Mouse (Mus musculus) embryonic facial prominence, embryonic 11.5 days (tissue): Measurements from ENCODE around the gene Afap1. TPM values are rescaled to one million over a fixed set of nuclear protein-coding genes. Genes with fewer than 3 reads are reported as not detected.

Experiments used
- ATAC-seq: fragments of 200-750 bp; cut with Nextera tagmentation; replicated peaks from 2 replicates; pipeline ENCODE4 v1.8.0; 2017; ENCODE audit warnings: low read depth; ENCODE audit not compliant: insufficient number of reproducible peaks, low FRiP score, low TSS enrichment
- DNase-seq: peaks from one replicate; pipeline ENCODE4 v3.0.0-alpha.2; 2015; ENCODE audit warnings: low spot score
- H3K27ac ChIP-seq: fragments of 300-500 bp; sonication (generic); replicated peaks from 2 replicates; pipeline ENCODE4 v1.5.1; 2014; ENCODE audit warnings: mild to moderate bottlenecking, low read depth, low read length, control low read depth
- H3K27me3 ChIP-seq: fragments of 300-500 bp; sonication (generic); 2 replicates; pipeline ENCODE4 v1.6.1; 2014; ENCODE audit warnings: mild to moderate bottlenecking, low read length, moderate library complexity, mixed read lengths; ENCODE audit not compliant: control insufficient read depth, insufficient read depth
- H3K36me3 ChIP-seq: fragments of 300-500 bp; sonication (generic); replicated peaks from 2 replicates; pipeline ENCODE4 v1.6.1; 2014; ENCODE audit warnings: low read depth, mild to moderate bottlenecking, low read length, moderate library complexity, mixed read lengths; ENCODE audit not compliant: control insufficient read depth, insufficient read depth
- H3K4me1 ChIP-seq: fragments of 300-500 bp; sonication (generic); 2 replicates; pipeline ENCODE4 v1.6.1; 2014; ENCODE audit warnings: low read length, mixed read lengths; ENCODE audit not compliant: control insufficient read depth, insufficient read depth
- H3K4me2 ChIP-seq: fragments of 300-500 bp; sonication (generic); 2 replicates; pipeline ENCODE4 v1.6.1; 2014; ENCODE audit warnings: low read depth, mild to moderate bottlenecking, control low read depth, low read length, moderate library complexity
- H3K4me3 ChIP-seq: fragments of 300-500 bp; sonication (generic); 2 replicates; pipeline ENCODE4 v1.5.1; 2014; ENCODE audit warnings: low read depth, low read length, control low read depth
- H3K9ac ChIP-seq: fragments of 300-500 bp; sonication (generic); replicated peaks from 2 replicates; pipeline ENCODE4 v1.6.1; 2014; ENCODE audit warnings: mild to moderate bottlenecking, control low read depth, low read length
- H3K9me3 ChIP-seq: fragments of 300-500 bp; sonication (generic); replicated peaks from 2 replicates; pipeline ENCODE4 v1.6.1; 2016; ENCODE audit warnings: mild to moderate bottlenecking, low read length, inconsistent platforms, mixed read lengths; ENCODE audit not compliant: control insufficient read depth
- WGBS: fragments of 180-500 bp; shearing (Covaris S2); extraction: QIAGEN DNeasy Blood & Tissue Kit; methylation state at CpG from one replicate; pipeline ENCODE4 v1.1.7; 2014; 5-methylcytosine and 5-hydroxymethylcytosine counted together
- polyA plus RNA-seq: library from polyadenylated mRNA; unstranded; fragments of >200 nt; fragmentation: Nextera tagmentation; extraction: Ambion mirVana; gene quantifications from 2 replicates; pipeline ENCODE4 v1.2.1, GENCODE M21; 2014

Afap1 gene
- polyA plus RNA-seq, 1 experiment from 2014 or later, result 19.8 TPM

DNA sequence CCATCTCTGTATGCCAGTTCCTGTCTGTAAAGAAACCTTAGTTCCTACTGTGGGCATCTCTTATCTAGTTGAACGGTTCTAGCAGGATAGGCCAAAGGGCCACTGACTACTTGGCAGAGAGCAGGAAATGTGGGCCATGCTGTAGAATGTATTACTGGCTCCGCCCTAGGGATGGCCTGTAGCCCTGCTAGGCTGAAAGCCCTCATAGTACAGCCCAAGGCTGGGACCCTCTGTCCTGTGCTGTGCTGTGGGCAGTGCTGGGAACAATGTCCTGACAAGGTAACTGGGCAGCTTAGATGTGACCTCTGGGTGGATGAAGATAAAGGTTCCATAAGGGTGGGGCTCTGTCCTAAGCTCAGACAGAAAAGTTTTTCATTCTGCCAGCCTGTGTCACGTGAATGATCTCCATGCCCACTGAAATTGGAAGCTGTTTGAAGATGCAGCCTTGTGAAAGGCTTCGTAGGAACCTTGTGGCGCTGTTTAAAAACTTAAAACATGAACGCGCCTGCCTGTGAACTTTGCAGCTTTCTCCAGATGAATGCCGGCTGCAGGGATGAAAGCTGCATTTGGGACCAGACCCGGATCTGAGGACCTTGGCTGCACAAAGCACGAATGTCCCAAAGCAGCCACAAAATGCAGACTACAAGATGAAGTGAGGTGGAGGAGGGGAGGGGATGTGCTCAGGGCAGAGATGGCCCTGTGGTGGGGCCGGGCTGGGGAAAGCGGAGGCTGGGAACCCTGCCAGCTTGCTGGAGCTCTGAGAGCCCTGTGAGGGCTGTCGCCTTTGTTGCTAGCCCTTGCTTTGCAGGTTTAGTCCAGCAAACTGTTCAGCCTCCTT, 147.5 kb downstream of the Afap1 start:
- Histone ChIP-seq H3K36me3 (no peaks in the 10 kb centered on the region), H3K4me2 (no peak overlapping the region), H3K9ac (no peak overlapping the region), H3K4me1 (no peaks in the 10 kb centered on the region), H3K27ac (no peak overlapping the region), H3K27me3 (no peaks in the 10 kb centered on the region), H3K4me3 (no peak overlapping the region), H3K9me3 (no peaks in the 10 kb centered on the region)
- DNase-seq (no peak), ATAC-seq (no peak)
- WGBS, result 78% methylated on average over 13 of the region's 13 CpGs

DNA sequence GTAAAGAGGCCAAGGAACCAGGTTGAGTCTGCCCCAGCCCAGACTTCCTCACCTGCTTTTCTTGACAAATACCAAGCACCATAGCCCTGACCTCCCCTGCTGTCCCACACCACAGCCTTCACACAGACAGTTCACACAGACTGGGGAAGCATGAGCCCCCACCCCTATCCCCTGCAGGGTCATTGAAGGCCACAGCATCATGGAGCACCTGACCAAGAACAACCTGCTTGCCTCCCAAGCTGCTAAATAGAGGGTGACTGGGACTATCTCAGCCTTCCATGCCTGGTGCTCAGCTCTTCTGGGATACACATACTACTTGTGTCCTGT, 148.1 kb downstream of the Afap1 start:
- no peaks in the 10 kb centered on the region for H3K9me3 ChIP-seq
- no peaks in the 10 kb centered on the region for H3K36me3 ChIP-seq
- DNase-seq, result no peak
- no peak for ATAC-seq
- H3K4me3 ChIP-seq, result no peak overlapping the region
- no peak overlapping the region for H3K9ac ChIP-seq
- H3K27ac ChIP-seq, result no peak overlapping the region
- no peaks in the 10 kb centered on the region for H3K27me3 ChIP-seq
- H3K4me2 ChIP-seq, result no peak overlapping the region
- no peaks in the 10 kb centered on the region for H3K4me1 ChIP-seq

DNA sequence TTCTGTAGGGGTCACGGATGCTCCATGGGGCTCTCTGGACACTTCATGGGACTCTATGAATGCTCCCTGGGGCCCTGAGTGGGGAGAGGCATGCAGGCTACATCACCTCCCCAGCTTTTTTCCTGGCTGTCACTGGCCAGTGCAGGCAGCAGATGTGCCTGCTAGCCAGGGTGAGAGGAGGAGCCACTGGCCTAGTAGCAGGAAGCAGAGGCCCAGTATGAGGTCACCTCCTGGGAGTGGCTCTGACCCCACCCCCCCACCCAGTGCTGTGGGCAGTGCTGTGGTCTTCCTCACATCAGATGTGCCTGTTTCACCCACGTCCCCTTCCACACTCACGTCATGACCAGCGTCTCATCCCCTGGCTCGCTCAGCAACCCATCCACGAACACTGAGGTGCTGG, 148.6 kb downstream of the Afap1 start:
- WGBS, result 82% methylated on average over 6 of the region's 6 CpGs
- Histone ChIP-seq H3K36me3 (no peaks in the 10 kb centered on the region), H3K4me3 (no peak overlapping the region), H3K27ac (no peak overlapping the region), H3K9me3 (no peaks in the 10 kb centered on the region), H3K9ac (no peak overlapping the region), H3K27me3 (no peaks in the 10 kb centered on the region), H3K4me2 (no peak overlapping the region), H3K4me1 (no peaks in the 10 kb centered on the region)
- ATAC-seq (no peak), DNase-seq (no peak)

DNA sequence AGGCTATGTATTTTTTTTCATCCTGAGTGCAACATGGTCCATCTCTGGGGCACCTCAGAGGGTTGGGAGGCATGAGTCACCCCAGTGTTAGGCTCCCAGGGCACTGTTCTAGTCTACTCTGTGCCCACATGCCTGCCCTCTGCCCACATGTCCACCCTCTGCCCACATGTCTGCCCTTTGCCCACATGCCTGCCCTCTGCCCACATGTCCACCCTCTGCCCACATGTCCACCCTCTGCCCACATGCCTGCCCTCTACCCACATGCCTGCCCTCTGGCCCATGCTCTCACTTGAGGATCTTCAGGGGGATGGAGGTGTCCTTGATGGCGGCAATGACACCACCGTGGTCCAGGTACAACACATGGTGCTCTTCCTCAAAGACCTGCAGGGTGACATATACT, 150.0 kb downstream of the Afap1 start:
- DNase-seq, result no peak
- 93% methylated on average over 2 of the region's 2 CpGs for WGBS

More for the DNA sequence above, 150.0 kb downstream of the Afap1 start:
- H3K36me3 ChIP-seq, result no peaks in the 10 kb centered on the region
- H3K9ac ChIP-seq, result no peak overlapping the region
- H3K27ac ChIP-seq, result no peak overlapping the region
- no peak overlapping the region for H3K4me2 ChIP-seq
- H3K9me3 ChIP-seq, result no peaks in the 10 kb centered on the region
- H3K4me1 ChIP-seq, result no peaks in the 10 kb centered on the region
- H3K4me3 ChIP-seq, result no peak overlapping the region
- no peak for ATAC-seq
- H3K27me3 ChIP-seq, result no peaks in the 10 kb centered on the region

Other genes starting within 250 kb of the Afap1 start
- 3.6 and 4.4 TPM in 2 replicates for gene Htra3, start 213.5 kb upstream of the Afap1 start, polyA plus RNA-seq
- 2.9 TPM in 2 replicates for gene Sh3tc1, start 153.3 kb upstream of the Afap1 start, polyA plus RNA-seq
- gene Ablim2, start 135.4 kb upstream of the Afap1 start, polyA plus RNA-seq, result 0.20 and 0.55 TPM in 2 replicates